Mouse (Mus musculus): ENCODE data around the gene Hoxd1.
A peak's percentile ranks its signal among the peaks of the same experiment; 100 is the strongest.

Gene Hoxd1

DNA sequence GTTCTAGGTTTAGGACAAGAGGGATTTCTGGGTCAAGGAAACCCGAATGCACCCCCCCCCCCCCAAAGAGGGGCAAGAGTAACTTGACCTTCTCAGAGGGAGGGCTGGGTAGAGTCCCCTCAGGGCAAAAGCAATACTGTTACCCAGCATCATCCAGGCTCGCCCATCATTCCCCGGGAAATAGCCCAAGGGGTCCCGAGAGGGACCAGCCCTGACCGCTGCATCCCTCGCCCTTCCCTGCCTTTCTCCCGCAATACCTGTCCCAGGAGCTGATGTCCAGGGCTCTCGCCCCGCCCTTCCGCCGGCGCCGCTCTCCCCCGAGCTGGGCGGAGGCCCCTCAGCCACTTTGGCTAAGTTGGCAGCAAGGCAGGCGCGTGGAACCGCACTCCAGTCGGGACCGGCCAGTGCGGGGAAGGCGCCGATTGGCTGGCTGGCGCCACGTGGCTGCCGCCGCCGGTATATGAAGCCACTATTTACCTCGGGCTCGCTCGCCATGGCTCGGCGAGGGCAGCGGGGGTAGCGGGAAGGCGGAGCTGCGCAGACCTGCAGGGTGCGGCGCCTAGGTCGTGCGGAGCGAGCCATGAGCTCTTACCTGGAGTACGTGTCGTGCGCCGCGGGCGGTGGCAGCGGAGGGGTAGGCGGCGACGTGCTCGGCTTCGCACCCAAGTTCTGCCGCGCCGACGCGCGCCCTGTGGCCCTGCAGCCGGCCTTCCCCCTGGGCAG, at the start of gene Hoxd1:
Gene Hoxd1 (plus strand): TSS at position 459 of the 723 bp plus-strand sequence.
- no peak for DNase-seq (ENCODE audit: low read depth)

DNA sequence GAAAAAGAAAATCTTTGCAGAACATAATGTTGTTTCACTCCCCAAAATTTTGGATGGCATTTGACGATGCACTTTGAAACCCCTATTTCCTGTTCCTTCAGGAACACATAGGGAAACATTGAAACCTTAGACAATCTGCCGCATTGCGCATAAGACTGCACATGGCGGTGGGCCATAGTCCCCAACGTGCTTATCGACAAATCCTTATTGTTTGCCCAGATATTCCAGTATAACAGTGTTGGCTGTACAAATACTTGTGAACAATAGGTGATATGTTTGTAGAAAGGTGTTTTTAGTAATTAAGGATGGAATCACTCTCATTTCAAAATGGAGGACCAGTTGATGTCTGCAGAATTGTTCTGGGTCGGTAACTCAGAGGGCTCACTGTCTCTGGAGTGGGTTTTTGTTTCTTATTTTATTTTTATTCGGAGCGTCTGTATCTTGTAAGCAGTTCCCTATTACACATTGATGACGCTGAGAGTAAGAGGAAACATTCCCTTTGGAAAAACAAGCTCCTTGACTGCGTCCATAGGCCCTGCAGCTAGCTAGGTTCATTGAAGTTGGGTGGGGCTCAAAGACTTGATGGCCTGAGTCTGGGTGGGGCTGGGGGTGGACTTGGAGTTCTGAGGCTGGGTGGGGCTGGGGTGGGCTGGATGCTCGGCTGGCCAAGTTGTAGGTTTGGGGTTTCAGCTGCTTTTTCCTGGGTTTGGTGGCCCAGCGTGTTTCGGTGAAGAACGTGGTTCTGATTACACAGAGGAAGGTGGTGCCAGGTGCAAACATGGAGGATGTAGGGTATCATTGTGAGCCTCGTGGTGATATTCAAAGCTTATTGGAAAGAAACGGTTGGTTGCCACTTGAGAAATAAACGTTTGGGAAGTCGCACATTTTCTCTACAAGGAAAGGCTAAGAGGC, 49.3 kb upstream of the Hoxd1 start:
- no peak for DNase-seq (ENCODE audit: low read depth)

DNA sequence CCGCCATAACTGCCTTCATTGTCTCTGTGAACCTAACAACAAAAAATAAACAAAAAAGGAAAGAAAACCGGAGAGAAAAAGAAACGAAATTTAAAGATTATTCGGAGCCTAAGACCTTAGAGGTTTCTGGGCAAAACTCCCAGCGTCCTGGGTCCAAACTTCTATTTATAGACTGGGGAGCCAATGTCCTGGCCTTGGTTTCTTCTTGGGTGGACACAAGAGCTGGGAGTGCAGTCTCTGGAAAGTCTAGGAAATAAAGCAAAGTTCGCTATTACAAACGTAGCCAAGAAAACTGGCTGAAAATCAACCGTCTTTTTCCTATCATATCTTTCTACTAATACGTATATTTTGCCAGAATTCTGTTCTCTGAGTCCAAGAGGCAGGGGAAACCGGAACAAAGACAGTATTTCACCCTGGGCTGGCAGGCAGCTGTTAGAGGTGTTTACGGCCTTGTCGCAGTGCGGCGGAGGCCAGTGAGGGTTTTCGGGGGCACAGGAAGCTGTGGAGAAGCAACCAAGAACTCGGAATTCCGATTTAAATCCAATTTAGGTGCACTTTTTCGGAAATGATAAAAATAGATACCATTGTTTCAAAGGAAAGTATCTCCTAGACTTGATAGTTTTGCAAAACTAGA, 48.5 kb upstream of the Hoxd1 start:
- DNase-seq (ENCODE audit: low read depth): no peak

DNA sequence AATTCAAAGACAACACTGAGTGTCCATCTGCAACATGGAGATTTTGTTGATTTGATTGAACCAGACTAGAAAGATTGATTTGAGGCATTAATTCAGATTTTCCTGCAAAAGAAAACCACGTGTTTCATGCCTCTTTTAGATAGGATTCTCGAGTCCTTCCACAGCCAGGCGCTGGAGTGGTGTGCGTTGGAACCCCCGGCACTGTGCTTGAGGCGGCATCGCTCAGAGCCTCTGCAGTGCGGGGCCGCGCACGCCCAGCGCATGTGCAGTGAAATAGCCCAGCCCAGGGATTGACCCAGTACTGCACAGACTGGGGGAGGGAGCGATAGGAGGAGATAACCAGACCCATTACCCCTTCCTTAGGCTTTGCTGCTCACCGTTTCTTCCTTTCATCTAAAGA, 47.9 kb upstream of the Hoxd1 start:
- DNase-seq (ENCODE audit: low read depth): no peak

DNA sequence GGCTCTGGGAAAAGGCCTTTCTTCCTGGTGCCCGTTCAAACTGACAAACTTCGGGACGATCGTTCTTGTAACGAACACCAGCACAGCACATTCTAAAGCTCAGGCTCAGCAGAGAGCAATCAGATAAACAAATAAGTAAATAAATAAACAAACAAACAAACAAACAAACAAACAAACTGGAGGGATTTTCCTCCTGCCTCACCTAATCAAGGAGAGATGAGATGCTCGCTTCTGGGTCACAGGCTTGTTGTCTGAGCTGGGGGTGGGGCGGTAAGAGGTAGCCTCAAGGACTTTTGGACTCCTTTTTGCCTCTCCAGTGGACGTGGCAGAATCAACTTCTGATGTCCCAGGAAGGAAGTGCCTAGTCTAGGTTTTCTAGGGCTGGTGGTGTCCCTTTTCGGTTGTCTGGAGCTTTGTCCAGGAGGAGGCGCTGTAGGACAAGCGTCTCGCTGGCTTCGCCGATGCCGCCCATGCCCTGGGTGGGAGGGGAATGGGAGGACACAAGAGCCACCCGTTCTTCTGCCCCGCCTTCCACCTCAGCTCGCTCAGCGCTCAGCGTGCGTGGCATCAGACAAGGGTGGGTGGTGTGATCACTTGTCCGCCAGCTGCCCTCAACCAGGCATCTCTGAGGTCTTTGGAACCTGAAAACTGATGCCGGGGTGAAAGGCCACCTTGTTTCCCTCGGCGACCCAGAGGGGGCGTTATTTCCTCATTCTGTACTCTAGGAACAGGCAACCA, 47.1 kb upstream of the Hoxd1 start:
- peak; percentile 79 for DNase-seq (ENCODE audit: low read depth)

DNA sequence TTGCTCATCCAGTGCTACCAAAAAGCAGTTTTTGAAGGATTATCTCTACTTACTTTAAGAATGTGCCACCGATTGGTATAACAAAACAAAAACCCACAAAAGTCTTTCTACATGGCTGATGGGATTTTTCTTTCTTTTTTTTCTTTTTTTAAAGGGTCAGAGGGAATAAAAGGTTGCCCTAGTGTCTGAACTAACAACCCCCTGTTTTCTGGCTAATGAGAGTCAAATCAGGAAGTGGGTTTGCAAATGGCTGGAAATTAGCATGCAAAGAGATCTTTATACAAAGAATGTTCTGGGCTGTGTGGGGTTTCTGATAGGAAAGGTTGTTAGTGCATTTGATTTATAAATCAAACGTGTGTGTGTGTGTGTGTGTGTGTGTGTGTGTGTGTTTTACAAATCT, 42.4 kb upstream of the Hoxd1 start:
- no peak for DNase-seq (ENCODE audit: low read depth)

DNA sequence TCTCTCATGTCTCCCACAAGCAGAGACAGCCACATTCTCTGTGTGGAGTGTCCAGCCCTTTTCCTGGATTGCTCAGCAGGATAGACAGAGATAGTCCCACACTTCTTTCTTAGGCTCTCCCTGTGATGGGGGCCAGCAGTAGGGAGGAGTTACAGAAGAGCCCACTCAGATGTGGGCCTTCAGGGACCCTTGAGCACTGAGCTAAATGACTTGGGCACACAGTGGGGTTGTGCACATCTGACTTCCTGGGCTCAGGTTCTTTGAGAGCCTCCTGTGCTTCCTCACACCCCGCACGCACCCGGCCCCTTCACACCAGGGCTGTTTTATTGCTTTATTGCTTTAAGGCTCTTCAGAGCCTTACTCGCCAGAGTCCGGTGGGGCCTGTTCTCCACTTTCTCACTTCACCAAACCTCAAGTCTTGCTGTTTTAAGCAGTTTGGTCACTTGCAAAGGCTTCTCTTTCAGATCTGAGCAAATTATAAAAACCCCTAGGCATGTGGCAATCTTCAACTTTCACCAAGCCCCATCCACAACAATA, 41.8 kb upstream of the Hoxd1 start:
- no peak for DNase-seq (ENCODE audit: low read depth)

DNA sequence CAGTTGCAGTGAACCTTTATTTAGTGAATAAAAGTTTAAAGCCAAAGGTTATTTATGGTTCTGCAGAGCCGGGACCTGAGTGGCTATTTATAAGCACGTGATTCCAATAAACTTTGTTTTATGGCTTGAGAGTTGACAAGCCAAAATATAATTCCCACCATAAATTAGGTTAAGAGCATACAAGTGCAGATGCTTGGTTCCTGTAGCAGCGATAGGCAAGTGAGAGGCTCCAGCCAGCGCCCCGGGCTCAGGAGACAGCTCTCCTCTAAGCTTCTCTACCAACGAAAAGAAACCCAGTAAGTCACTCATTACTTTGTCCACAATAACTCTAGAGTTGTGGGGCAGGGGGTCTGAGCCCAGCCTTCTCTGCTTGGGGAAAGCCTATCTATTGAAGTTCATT, 40.9 kb upstream of the Hoxd1 start:
- no peak for DNase-seq (ENCODE audit: low read depth)

DNA sequence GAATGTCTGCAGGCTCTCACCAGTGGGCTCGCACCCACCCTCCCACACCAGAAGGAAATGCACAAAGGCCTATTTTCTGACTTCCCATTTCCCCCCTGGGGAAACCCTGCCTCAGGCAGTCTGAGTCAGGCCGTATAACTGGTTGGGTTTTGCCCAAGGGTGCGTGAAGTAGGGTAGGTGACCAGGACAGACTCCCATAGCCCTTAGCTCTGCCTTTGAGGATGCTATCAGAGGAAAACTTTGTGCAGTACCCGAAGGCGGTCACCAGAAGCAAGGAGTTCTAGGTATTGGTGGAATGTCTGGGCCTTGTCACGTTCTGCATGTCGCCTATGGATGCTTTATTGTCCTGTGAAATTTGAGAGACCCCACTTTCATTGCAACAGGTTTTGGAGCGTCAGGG, 39.8 kb upstream of the Hoxd1 start:
- DNase-seq (ENCODE audit: low read depth): no peak

DNA sequence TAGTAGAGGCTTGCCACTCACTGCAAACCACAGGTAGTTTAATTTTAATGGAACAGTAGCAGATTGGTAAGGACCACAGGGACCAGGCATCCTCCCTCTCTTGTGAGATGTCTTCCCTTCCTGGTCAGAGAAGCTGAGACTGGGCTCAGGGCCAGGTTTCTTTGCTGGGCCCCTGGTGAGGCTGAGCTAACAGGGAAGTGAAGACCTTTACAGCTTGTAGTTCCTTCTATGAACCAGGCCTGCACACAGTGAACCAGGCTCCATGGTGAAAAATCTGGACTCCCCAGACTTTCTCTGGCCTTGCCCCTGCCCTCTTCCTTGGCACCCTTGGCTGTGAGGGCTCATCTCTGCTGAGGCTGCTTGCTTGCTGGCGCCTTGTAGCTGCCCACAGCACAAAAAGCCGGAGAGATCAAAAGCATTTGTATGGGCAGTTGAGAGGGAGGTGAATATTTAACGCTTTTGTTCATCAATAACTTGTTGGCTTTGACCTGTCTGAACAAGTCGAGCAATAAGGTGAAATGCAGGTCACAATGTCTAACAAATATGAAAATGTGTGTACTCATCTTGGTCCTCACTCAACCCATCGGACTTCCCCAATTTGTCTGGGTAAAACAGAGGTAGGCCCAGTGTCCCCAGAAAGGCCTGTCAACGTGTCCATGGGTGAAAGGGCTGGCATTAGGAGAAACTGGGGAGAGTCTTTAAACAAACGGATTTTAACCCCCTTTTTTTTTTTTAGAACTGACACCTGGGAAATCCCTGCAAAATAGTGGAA, 38.4 kb upstream of the Hoxd1 start:
- DNase-seq (ENCODE audit: low read depth): no peak

DNA sequence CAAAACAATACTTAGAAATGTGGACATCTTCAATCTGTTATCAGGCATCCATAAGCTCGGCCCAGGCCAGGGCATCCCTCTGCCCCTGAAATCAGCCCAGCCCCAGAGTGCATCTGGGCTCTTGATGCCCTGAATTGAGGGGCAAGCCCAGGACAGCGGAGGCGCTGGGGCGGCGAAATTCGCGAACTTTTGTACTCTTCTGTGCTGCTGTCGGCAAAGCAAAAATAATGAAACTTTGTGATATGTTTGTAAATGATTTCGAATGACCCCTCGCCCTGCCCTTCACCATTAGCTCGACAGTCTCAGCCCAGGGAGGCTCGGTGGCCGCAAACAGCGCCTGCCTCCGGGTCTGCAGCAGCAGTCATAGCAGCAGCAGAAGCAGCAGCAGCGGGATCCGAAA, 37.6 kb upstream of the Hoxd1 start:
- DNase-seq (ENCODE audit: low read depth): no peak

DNA sequence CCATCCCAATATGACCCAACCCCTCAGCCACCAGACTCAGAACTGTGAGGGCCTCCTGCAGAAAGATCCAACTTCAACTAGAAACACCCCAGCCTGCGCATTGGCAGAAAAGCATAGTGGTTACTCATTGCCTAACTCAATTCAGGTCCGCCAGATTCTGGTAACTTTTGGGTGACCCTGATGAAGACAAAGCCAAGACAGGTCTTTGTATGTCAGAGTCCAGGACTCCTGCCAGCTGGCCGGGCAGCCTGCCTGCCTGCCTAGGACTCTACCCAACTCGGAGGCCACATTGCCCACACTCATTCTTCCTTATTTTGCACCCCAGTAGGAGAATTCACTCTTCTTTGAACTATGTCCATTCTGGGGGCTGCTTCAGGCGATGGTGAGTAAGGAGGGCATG, 36.2 kb upstream of the Hoxd1 start, which contains the start of gene Gm28230:
Gene Gm28230 (plus strand): TSS at position 178 of the 400 bp plus-strand sequence.
- no peak for DNase-seq (ENCODE audit: low read depth)

DNA sequence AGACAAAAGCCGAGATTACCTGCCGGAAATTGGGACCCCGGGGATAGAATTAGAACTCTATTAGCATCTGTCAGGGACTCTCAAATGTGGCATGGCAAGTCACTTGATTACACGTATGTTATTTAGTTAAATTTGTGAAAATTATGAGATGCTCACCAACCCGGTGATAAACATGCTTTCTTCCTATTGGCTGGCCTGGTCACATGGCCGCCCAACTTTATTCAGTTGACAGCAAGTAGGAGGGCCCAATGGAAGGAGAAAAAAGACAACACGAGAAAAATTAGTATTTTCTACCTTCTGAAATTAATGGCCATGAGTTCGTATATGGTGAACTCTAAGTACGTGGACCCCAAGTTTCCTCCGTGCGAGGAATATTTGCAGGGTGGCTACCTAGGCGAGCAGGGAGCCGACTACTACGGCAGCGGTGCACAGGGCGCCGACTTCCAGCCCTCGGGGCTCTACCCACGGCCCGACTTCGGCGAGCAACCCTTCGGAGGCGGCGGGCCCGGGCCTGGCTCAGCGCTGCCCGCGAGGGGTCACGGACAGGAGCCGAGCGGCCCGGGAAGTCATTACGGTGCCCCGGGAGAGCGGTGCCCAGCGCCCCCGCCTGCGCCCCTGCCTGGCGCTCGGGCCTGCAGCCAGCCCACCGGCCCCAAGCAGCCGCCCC, 35.7 kb upstream of the Hoxd1 start:
- DNase-seq (ENCODE audit: low read depth): no peak

DNA sequence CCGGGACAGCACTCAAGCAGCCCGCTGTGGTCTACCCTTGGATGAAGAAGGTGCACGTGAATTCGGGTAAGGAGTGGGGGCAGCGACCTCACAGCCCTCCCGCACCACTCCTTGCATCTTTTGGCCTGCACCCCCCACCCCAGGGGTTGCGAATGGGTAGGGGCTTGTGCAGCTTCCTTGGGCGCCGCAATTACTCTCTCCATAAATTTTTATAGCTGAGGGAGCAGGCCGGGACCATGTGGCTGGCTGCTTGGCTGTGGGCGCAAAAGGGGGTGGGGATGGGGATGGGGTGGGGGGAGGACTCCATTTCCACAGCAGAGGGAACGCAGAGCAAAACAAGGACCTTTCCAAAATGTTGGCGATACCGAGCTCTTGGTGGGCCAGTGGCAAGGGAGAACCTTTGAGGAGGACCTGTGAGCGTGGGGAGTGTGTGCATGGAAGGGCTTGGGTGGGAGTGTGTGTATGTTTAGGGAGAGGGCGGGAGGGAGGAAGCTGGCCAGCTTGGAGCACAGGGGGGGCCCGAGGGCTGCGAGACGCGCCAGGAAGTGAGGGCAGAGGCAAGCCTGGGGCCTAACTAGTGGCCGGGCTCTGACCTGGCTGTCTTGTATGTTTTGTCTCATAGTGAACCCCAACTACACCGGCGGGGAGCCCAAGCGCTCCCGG, 35.0 kb upstream of the Hoxd1 start:
- no peak for DNase-seq (ENCODE audit: low read depth)

DNA sequence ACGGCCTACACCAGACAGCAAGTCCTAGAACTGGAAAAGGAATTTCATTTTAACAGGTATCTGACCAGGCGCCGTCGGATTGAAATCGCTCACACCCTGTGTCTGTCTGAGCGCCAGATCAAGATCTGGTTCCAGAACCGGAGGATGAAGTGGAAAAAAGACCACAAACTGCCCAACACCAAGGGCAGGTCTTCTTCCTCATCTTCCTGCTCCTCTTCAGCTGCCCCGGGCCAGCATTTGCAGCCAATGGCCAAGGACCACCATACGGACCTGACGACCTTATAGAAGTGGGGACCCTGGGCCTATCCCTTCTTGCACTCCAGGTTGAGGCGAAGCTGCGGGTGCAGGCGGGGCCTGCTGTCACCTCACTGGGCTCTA, 34.5 kb upstream of the Hoxd1 start:
- DNase-seq (ENCODE audit: low read depth): no peak

DNA sequence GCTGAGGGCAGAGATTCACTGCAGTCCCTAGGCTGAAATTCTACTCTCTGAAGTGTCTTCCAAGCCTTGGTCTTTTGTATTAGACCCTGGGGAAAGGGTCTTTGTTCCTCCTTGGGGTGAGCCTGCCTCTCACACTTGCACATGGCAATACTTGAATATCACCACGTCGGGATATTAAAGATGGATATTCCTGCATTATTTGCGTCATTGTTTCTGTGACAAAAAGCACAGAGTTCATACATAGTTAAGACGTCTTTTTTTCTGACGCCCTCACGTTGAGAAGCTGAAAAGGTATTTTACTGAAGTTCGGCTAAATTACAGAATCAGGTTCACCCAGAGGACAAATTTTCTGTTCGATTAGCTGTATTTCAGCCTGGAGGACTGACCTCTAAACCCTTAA, 32.4 kb upstream of the Hoxd1 start:
- no peak for DNase-seq (ENCODE audit: low read depth)

DNA sequence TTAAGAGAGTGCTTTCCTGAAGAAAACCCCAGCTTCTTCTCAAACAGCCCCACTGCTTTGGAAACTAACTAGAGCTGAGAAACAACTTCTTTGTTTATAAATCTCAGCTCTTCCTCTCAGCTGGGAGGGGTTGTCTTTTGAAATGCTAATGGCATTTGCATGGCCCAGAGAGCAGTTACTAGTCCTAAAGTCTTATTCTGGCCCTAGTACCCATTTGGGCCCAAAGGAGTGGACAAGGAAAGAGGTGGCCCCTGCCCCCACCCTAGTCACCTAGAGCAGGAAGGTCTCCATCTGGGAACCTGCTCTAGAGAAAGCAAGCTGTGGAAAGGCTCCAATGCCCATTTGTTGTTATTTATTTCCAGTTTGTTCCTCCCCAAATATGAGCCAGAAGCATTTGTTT, 31.7 kb upstream of the Hoxd1 start:
- DNase-seq (ENCODE audit: low read depth): no peak

DNA sequence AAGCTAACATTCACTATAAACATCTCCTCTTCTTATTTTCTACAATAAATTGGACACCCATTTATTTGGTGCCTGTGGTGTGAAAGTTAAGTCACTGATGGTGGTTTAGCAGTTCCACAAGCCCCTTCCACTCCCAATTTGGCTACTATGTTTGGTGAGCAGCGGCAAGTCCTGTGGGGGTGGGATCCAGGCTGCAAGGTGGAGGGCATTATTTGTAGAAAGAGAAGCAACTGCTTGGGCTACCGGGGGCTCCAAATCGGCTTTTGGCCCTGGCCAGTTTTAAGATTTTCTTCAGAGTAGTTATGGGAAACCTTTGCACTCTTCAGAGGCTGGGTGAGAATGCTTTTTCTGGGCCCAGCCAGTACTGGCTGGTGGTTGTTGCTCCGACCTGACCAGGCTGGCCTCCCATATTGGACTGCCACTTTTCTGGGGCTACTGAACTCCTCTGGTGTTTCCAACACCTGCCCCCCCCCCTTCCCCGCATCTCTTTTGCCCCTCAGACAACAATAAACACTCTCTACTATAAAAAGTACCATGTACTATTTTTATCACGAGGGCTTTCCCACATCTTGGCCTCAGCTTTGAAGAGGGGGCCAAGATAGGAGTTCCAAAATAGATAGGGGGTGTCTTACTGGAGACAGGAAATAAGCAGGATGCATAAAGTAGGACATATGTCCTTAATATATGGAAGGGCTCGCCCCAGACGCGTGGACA, 30.8 kb upstream of the Hoxd1 start:
- DNase-seq (ENCODE audit: low read depth): no peak

All from c-Kit-positive CD71-negative TER-119-negative erythroid progenitor cells, embryonic 14.5 days (primary cell).